ENCODE assay signal across 25 mouse cellular contexts in genomic region chr11:62088651-62089050, GRCm38 (mm10).
DNase-seq lines count a peak whose midpoint lies in the region; ATAC-seq and TF ChIP-seq lines count a peak whose summit lies in the region.
"Had no signal": no experiment of that assay in that cellular context is flagged by ENCODE, and none has a peak within 500 bp of the region (broad histone marks: within the 10 kb centered on the region; RNA-seq: fewer than 3 reads in every experiment).

No protein-coding gene starts in this region.

- H3K36me3 ChIP-seq in forebrain, embryonic 11.5 days (ENCODE audit: control insufficient read depth, insufficient read depth, low read length) = no peaks in the 10 kb centered on the region
- H3K36me3 ChIP-seq: embryonic facial prominence, embryonic 13.5 days; embryonic facial prominence, embryonic 15.5 days; forebrain, embryonic 12.5 days had no signal

- H3K4me2 ChIP-seq in forebrain, embryonic 11.5 days (ENCODE audit: low read depth, low read length, severe bottlenecking) = no peak overlapping the region
- H3K4me2 ChIP-seq: embryonic facial prominence, embryonic 13.5 days; embryonic facial prominence, embryonic 15.5 days; forebrain, embryonic 12.5 days had no signal

- H3K4me1 ChIP-seq in embryonic fibroblast, embryonic 13.5 days (ENCODE audit: control insufficient read depth, insufficient read depth, low read length) = peaks cover 36% of the 10 kb centered on the region
- H3K4me1 ChIP-seq in forebrain, embryonic 11.5 days (replicated peaks; ENCODE audit: control insufficient read depth, insufficient read depth, low read length) = no peaks in the 10 kb centered on the region
- H3K4me1 ChIP-seq in lung, adult 2 months (ENCODE audit: control insufficient read depth, insufficient read depth, low read length) = no peaks in the 10 kb centered on the region
- H3K4me1 ChIP-seq: embryonic facial prominence, embryonic 13.5 days; embryonic facial prominence, embryonic 15.5 days; forebrain, embryonic 12.5 days had no signal

- TF ChIP-seq CTCF in embryonic fibroblast, embryonic 13.5 days (IDR thresholded peaks at IDR 0.05; ENCODE audit: borderline replicate concordance, insufficient read depth, low read length) = no peak
- TF ChIP-seq CTCF in lung, adult 2 months (IDR thresholded peaks at IDR 0.05; ENCODE audit: insufficient read depth, low read length) = no peak

- H3K27me3 ChIP-seq in forebrain, embryonic 11.5 days (ENCODE audit: control insufficient read depth, insufficient read depth, low read length) = no peaks in the 10 kb centered on the region
- H3K27me3 ChIP-seq: CH12.LX; embryonic facial prominence, embryonic 13.5 days; embryonic facial prominence, embryonic 15.5 days; forebrain, embryonic 12.5 days; Patski had no signal

- H3K9me3 ChIP-seq in forebrain, embryonic 11.5 days (ENCODE audit: control insufficient read depth, low read length) = no peaks in the 10 kb centered on the region
- H3K9me3 ChIP-seq: embryonic facial prominence, embryonic 13.5 days; embryonic facial prominence, embryonic 15.5 days; forebrain, embryonic 12.5 days; G1E had no signal

- H3K4me3 ChIP-seq in embryonic fibroblast, embryonic 13.5 days (ENCODE audit: insufficient read depth, low read length) = no peak overlapping the region
- H3K4me3 ChIP-seq in forebrain, embryonic 11.5 days (ENCODE audit: low read depth, low read length) = no peak overlapping the region
- no peak overlapping the region for H3K4me3 ChIP-seq in lung, adult 2 months (replicated peaks; ENCODE audit: extremely low read depth, low read depth, low read length)
- H3K4me3 ChIP-seq: embryonic facial prominence, embryonic 13.5 days; embryonic facial prominence, embryonic 15.5 days; forebrain, embryonic 12.5 days had no signal

- ATAC-seq in forebrain, embryonic 11.5 days (replicated peaks; ENCODE audit: low FRiP score) = no peak
- ATAC-seq: activated CD4-positive, CD25-positive, alpha-beta regulatory T cell, adult 4 months; CD4-positive, CD25-positive, alpha-beta regulatory T cell, adult 4 months; forebrain, embryonic 14.5 days; forebrain, embryonic 16.5 days; Patski had no signal

- 84% methylated on average over 3 of the region's 3 CpGs for WGBS in forebrain, embryonic 11.5 days
- 79% methylated on average over 3 of the region's 3 CpGs for WGBS in lung, adult 2 months

- no peak for TF ChIP-seq POLR2A in embryonic fibroblast, embryonic 13.5 days (IDR thresholded peaks at IDR 0.05; ENCODE audit: low read depth, low read length)
- TF ChIP-seq POLR2A in lung, adult 2 months (IDR thresholded peaks at IDR 0.05; ENCODE audit: borderline replicate concordance, extremely low read depth, low read depth, low read length) = no peak

- H3K27ac ChIP-seq in embryonic fibroblast, embryonic 13.5 days (ENCODE audit: insufficient read depth, low read length) = peak overlapping the region; percentile 81; the same call in 1 of the 2 replicates
- H3K27ac ChIP-seq in forebrain, embryonic 11.5 days (ENCODE audit: low read depth, low read length) = no peak overlapping the region
- H3K27ac ChIP-seq: embryonic facial prominence, embryonic 13.5 days; embryonic facial prominence, embryonic 15.5 days; forebrain, embryonic 12.5 days had no signal

- peak; percentile 79 for DNase-seq in 3T3-L1 (ENCODE audit: low read depth, low spot score)
- no peak for DNase-seq in forebrain, embryonic 11.5 days (ENCODE audit: low spot score)
- DNase-seq in adrenal gland, adult 18-20 months (ENCODE audit: low spot score in 2 of 2) = no peak
- DNase-seq in lung, adult 2 months = no peak
- DNase-seq: adrenal gland, adult 2 months; adrenal gland, postnatal 10 days; adrenal gland, postnatal 25 days; cerebellum, adult 11 months; cerebellum, adult 18-20 months; cerebellum, adult 8-10 months; cerebellum, adult 9-11 months; cerebellum, postnatal 14 days; cerebellum, postnatal 36 days; embryo, embryonic 11 days had no signal

- no peak overlapping the region for H3K9ac ChIP-seq in forebrain, embryonic 11.5 days (ENCODE audit: low read length)
- H3K9ac ChIP-seq: embryonic facial prominence, embryonic 13.5 days; embryonic facial prominence, embryonic 15.5 days; forebrain, embryonic 12.5 days had no signal
